Mouse (Mus musculus) left cerebral cortex, adult 8-10 months (tissue): ENCODE measurements around the gene Slc26a8. TPM values are rescaled to one million over a fixed set of nuclear protein-coding genes. Genes with fewer than 3 reads are reported as not detected.

Source experiments
- DNase-seq, 2 experiments: peaks; one replicate each; pipeline ENCODE4 v3.0.0; 2022; ENCODE audit warnings: low spot score in 2 of 2
- total RNA-seq, 4 experiments: library from RNA; stranded (reverse); gene quantifications; 2 replicates each; pipeline ENCODE4 v1.2.4; 2022

The Slc26a8 gene
- total RNA-seq, 4 experiments from 2014 or later: 6.0 to 8.4 (median 6.9) TPM

DNA sequence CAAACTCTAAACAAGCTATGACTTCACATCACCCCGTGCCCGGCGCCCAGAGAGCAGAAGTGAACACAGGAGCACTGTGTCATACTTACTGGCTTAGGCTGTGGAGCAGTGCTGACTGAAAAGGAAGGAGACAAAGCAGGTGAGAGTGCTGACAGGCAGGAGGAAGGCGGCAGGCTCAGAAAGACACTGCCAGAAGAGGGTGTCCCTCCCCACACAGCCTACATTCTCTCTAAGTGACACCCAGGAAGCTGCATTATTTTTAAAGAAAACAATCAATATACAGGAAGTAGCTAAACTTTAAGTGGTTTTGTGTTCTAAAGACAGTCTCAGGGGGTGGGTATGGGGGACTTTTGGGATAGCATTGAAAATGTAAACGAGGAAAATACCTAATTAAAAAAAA lies 89.3 kb downstream of the Slc26a8 start:
- no peak for DNase-seq

DNA sequence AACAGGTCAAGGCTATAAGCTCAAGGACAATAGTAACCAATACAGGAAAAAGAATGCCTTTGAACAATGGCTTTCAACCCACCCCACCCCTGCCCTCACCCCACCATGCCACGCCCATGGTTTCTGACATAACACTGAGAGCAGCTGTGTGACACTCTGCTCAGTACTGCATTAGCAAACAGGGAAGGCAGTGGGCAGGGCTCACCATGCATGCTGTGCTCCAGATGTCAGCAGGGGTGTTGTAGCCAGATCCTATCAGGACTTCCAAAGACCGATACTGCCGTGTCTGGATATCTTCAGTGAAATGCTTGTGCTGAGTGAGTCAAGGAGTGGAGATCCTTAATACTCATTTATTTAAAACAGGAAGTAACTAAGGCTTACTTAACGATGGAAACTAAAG lies 96.1 kb downstream of the Slc26a8 start:
- no peak for DNase-seq

DNA sequence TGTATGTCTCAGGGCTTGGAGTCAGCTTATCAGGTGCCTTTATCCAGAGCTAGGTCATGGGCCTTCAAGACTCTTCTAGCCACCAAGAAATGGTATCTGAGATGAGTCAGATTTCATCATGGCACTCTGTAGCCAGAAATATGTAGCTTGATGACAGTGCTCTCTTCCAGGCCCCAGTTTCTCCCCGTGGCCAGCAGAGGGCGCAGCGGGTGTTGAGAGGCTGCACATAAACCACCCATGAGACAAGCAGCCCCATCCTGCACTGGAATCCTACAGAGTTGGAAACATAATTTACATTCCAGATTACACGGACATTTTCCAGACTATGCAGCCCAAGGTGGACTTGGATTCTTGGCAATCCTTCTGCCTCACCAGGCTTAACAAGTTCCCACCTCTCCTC lies 97.0 kb downstream of the Slc26a8 start:
- peak; percentile 55 to 63 for DNase-seq

DNA sequence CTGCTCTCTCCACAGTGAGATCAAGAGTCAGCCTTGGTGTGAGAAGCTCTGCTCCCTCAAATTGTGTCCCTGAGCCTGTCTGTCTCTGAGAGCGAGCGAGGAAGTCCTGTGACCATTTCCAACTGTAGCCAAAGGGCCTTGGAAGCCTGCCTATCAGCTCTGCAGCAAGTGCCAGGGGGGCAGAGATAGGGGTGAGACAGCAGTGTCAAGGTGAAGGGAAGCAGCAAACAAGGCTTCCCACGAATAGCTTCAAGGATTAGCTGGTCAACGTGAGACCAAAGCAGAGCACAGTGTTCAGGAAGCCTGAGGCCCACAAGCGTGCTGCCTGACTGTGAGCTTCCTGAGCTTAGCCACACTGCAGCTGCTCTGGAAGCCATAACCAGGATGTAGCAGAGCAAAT lies 98.6 kb downstream of the Slc26a8 start:
- no peak for DNase-seq

DNA sequence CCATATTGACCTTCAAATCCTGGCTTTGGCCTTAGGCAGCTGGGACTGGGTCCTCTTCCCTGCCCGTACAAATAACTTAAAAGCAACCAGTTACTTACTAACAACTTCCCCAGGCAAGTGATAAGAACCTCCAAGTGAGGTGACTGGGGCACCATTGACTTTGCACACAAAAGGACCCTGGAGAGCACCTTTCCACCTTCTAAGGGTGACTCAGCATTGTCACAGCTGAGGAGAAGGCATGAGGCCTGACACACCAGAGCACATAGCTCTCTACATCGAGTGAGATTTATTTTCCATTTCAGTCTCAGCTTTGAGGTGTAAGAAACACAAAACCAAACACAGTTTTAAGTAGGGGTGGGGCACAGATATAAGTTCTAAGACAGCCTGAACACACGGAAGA lies 99.4 kb downstream of the Slc26a8 start:
- no peak for DNase-seq

DNA sequence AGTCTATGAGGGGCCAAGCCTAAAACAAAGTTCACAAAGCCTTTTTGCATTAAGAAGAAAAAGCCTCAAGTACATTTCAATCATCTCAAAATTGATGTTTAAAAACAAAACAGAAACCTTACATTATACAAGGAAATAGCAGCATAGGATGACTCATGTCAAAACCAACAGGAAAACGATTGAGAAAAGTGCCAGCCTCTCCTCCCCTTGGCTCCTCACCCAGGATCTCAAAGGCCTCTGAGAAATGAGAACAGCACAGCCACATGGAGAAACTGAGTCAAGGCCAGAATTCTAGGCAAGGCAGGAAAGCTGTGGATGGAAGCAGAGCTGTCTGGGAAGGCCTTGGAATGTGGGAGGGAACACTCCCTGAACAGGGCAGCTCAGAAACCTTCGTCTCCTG lies 101.4 kb downstream of the Slc26a8 start:
- DNase-seq: no peak

Other genes starting within 250 kb of the Slc26a8 start
- 10 to 100 TPM; 34.6 to 56.0 (median 46.5) TPM for gene Fkbp5, start 172.7 kb downstream of the Slc26a8 start, total RNA-seq
- gene Armc12, start 159.4 kb downstream of the Slc26a8 start, total RNA-seq: not detected
- gene Clpsl2, start 140.8 kb downstream of the Slc26a8 start, total RNA-seq: not detected
- not detected for gene Clps, start 129.5 kb downstream of the Slc26a8 start, total RNA-seq
- 1 to 10 TPM; 4.0 to 6.1 (median 5.3) TPM for gene Lhfpl5, start 114.6 kb downstream of the Slc26a8 start, total RNA-seq
- gene Srpk1, start 67.5 kb downstream of the Slc26a8 start, total RNA-seq: 10 to 100 TPM; 81.5 to 96.3 (median 93.3) TPM
- gene Mapk14, start 1.1 kb upstream of the Slc26a8 start, total RNA-seq: 10 to 100 TPM; 70.2 to 84.1 (median 76.9) TPM
- gene AC170998.1, start 35.9 kb upstream of the Slc26a8 start, total RNA-seq: 1 to 10 TPM; 1.3 to 4.8 (median 1.5) TPM
- 1 to 10 TPM; 2.1 to 3.4 (median 2.7) TPM for gene Mapk13, start 79.1 kb upstream of the Slc26a8 start, total RNA-seq
- gene Brpf3, start 110.9 kb upstream of the Slc26a8 start, total RNA-seq: 10 to 100 TPM; 44.2 to 56.6 (median 52.6) TPM
- gene Pnpla1, start 168.2 kb upstream of the Slc26a8 start, total RNA-seq: 1 to 10 TPM in 3 of 4 experiments, under 1 TPM in 1; 0.91 to 1.4 (median 1.1) TPM
- 10 to 100 TPM; 10.5 to 12.1 (median 10.8) TPM for gene 4930539E08Rik, start 225.1 kb upstream of the Slc26a8 start, total RNA-seq